Mouse (Mus musculus) C2C12 (cell line): ENCODE measurements at regions not wholly inside any gene's neighbourhood (a gene's known extent, or its start where the extent isn't known, plus 50 kb on each side); places are given as distances from the start of the nearest gene placed in this dataset.

Source experiments
- H3K27me3 ChIP-seq: one replicate; pipeline ENCODE4 v1.6.1; 2011; ENCODE audit not compliant: control insufficient read depth, insufficient read depth, insufficient read length
- H3K36me3 ChIP-seq: one replicate; pipeline ENCODE4 v1.6.1; 2011; ENCODE audit not compliant: control insufficient read depth, insufficient read depth
- H3K4me3 ChIP-seq: one replicate; pipeline ENCODE4 v1.5.1; 2011; ENCODE audit warnings: mild to moderate bottlenecking, control low read depth; ENCODE audit not compliant: poor library complexity, insufficient read depth, severe bottlenecking
- H3K79me2 ChIP-seq: one replicate; pipeline ENCODE4 v1.6.1; 2011; ENCODE audit not compliant: control insufficient read depth, insufficient read depth
- H3K79me3 ChIP-seq: one replicate; pipeline ENCODE4 v1.6.1; 2011; ENCODE audit warnings: low read depth, control low read depth
- H3ac ChIP-seq: one replicate; pipeline ENCODE3; 2011; ENCODE audit warnings: low read depth; ENCODE audit not compliant: control insufficient read depth, insufficient read length
- CEBPB ChIP-seq: IDR thresholded peaks from one replicate; pipeline ENCODE4 v1.6.1; 2011; ENCODE audit warnings: low read depth, mild to moderate bottlenecking, control low read depth, moderate library complexity
- CTCF ChIP-seq: IDR thresholded peaks from one replicate; pipeline ENCODE4 v1.5.1; 2011; ENCODE audit not compliant: control insufficient read depth, insufficient read depth, insufficient read length
- FOSL1 ChIP-seq: IDR thresholded peaks from one replicate; pipeline ENCODE4 v1.8.0; 2011; ENCODE audit warnings: mild to moderate bottlenecking, low read length; ENCODE audit not compliant: poor library complexity, insufficient read depth, severe bottlenecking
- MAX ChIP-seq: IDR thresholded peaks from one replicate; pipeline ENCODE4 v1.6.1; 2011; ENCODE audit warnings: mild to moderate bottlenecking, control low read depth
- MYOD1 ChIP-seq: IDR thresholded peaks from one replicate; pipeline ENCODE4 v1.6.1; 2011; ENCODE audit warnings: low read depth; ENCODE audit not compliant: control insufficient read depth, insufficient read length
- MYOG ChIP-seq: IDR thresholded peaks from one replicate; pipeline ENCODE4 v1.6.1; 2011; ENCODE audit not compliant: control insufficient read depth, insufficient read length; ENCODE audit errors: extremely low read depth
- USF1 ChIP-seq: IDR thresholded peaks from one replicate; pipeline ENCODE4 v1.6.1; 2011; ENCODE audit warnings: low read depth, mild to moderate bottlenecking, control low read depth, moderate library complexity

DNA sequence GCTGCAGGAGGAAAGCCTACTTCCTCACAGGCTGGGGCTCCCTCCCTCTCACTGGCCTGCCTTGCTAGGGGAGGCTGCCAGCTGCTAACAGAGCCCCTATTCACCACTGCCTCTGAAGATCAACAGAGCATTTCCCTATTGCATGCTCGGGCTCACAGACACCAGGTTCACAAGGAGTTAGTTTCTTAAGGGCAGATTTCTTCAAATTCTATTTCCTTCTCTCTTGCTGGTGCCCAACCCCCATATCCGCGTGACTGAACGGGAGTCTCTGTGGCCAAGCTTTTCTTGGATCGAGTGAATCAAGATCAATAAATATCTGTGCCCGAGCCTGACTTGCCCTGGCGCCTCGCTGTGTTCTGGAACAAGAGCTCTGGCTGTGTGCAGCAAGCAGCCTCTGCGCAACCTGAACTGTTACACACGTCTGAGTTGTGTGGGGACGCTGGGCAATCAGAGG lies 98.9 kb upstream of the Gdf10 start:
- Histone ChIP-seq H3K79me2 (no peaks in the 10 kb centered on the region), H3ac (no peak overlapping the region), H3K79me3 (no peaks in the 10 kb centered on the region), H3K27me3 (peaks cover 21% of the 10 kb centered on the region), H3K4me3 (no peak overlapping the region), H3K36me3 (no peaks in the 10 kb centered on the region)
- no peak for TF ChIP-seq CEBPB
- no peak for TF ChIP-seq USF1
- TF ChIP-seq CTCF, result no peak
- no peak for TF ChIP-seq MYOG
- TF ChIP-seq MYOD1, result no peak
- no peak for TF ChIP-seq MAX
- TF ChIP-seq FOSL1, result no peak

DNA sequence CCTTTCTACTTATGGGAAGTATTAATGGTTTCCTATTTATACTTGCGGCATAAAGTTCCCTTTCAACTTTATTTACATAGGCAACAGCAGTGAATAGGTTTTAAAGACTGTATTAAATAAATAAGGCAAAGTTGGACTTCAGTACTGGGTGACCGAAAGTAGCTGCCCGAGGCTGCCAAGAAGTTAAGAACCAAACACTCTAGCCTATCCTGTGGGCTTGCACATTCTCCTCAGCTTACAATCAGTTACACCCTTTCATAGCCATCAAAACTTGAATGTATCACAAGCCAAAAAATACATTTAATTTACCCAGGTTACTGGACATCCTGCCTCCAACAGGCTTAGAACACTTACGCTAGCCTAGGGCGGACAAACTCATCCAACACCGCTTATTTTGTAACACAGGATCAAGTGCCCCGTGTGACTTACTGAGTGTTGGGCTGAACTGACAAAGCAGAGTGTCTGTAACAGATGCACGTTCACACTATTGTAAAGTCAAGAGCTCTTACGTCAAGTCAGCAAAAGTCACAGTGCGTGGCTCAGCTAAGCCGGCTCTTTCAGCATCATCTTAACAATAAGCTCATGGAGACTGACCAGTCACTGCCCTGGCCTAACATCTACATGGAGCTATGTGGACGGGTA lies 97.3 kb upstream of the Gdf10 start:
- Histone ChIP-seq H3K27me3 (peaks cover 21% of the 10 kb centered on the region), H3ac (no peak overlapping the region), H3K79me3 (no peaks in the 10 kb centered on the region), H3K36me3 (no peaks in the 10 kb centered on the region), H3K79me2 (no peaks in the 10 kb centered on the region), H3K4me3 (no peak overlapping the region)
- TF ChIP-seq CTCF (no peak), CEBPB (no peak), MAX (no peak), FOSL1 (no peak), MYOG (no peak), MYOD1 (no peak), USF1 (no peak)

DNA sequence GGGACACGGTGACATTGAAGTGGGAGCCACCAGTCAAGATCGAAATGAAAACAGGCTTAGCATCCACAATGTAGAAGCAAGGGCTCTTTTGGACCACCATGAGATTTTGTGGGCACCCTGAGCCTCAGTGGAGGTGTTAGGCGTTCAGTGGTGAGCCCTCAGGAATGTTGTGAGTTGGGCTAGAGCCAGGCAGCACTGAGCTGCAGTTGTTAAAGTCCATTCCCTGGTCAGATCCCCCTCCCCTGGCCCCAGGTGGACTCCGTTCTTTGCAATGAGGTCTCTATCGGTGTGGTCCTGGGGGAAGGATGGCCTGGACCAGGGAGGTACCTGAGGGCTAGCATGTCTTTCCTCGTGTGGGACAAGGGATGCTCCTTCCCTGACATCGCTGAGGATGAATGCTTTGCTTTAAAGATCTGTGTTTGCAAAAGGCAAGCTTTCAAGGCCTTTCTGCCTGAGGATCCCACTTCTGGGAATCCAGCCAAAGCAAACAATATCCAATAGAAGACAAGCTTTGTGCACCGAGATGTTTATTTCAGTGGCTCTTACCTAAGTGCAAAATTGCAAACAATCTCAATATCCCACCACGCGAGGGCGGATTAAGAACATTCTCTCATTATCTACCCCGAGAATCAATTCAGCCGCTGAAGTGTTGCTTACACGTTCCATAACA lies 90.6 kb upstream of the Gdf10 start:
- no peak for TF ChIP-seq MYOD1
- TF ChIP-seq USF1, result no peak
- TF ChIP-seq MAX, result no peak
- no peak for TF ChIP-seq FOSL1
- TF ChIP-seq CTCF, result no peak
- TF ChIP-seq MYOG, result no peak
- TF ChIP-seq CEBPB, result no peak
- Histone ChIP-seq H3ac (no peak overlapping the region), H3K79me2 (no peaks in the 10 kb centered on the region), H3K79me3 (no peaks in the 10 kb centered on the region), H3K27me3 (peaks cover 10% of the 10 kb centered on the region), H3K36me3 (no peaks in the 10 kb centered on the region), H3K4me3 (no peak overlapping the region)

DNA sequence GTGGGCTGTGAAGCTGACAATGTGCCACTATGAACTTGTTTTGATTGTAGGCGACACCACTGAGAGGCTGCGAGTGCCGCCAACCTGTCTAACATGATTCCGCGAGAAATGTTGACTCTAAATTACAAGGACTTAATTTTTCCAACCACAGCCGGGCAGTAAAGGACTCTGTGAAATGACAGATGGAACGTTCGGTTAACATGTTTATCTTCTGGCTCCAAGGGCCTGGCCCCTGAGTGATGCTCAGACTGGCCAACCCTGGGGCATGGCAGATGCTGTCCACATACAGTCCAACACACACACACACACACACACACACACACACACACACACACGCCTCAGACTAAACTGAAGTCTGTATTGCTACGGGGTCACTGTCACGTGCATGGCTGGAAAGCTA lies 87.0 kb upstream of the Gdf10 start:
- no peak for TF ChIP-seq CTCF
- no peak for TF ChIP-seq MYOD1
- no peak for TF ChIP-seq CEBPB
- no peak for TF ChIP-seq USF1
- Histone ChIP-seq H3K36me3 (no peaks in the 10 kb centered on the region), H3K79me3 (no peaks in the 10 kb centered on the region), H3K79me2 (no peaks in the 10 kb centered on the region), H3K4me3 (no peak overlapping the region), H3K27me3 (peaks cover 10% of the 10 kb centered on the region), H3ac (no peak overlapping the region)

DNA sequence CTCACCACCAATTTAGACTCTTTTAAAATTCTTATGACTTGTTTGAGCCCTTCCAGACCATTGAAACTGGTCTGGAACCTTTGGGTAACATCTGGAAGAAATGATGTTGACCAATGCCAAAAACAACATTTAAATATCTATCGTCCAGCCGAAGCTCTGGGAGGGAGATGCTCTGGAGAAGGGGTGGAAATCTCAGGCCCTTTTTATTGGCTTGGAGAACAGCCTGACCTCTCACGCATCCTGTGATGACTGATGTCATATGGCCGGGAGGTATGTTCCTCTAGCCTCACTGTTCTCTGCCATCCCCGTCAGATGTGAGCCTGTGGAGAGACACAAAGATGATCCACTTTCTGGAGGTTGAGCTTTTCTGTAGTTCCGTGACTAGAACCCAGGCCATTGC lies 81.6 kb upstream of the Gdf10 start:
- no peak overlapping the region for H3K4me3 ChIP-seq
- H3K36me3 ChIP-seq, result no peaks in the 10 kb centered on the region
- no peaks in the 10 kb centered on the region for H3K79me3 ChIP-seq
- H3K79me2 ChIP-seq, result no peaks in the 10 kb centered on the region
- H3K27me3 ChIP-seq, result peaks cover 5% of the 10 kb centered on the region
- TF ChIP-seq CEBPB (no peak), CTCF (no peak), MYOD1 (no peak), MYOG (no peak), FOSL1 (no peak), MAX (no peak)
- no peak overlapping the region for H3ac ChIP-seq

DNA sequence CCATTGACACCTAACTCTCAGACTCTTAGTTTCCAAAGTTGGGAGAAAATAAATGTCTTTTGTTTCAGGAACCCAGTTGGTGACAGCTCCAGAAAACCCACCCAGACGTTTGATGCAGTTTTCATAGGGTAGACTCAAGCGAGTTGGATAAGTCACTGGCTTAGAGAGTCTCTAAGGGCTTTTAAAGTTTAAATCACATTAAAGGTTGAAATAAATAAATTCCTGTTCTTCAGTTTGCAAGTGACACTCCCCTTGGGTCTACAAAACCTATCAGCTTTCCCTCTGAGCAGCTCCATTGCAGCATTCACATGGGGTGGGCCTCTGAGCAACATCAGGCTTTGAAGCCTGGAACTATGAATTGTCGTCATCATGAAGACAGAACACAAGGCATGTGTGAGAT lies 69.9 kb upstream of the Gdf10 start:
- no peak overlapping the region for H3K4me3 ChIP-seq
- H3K36me3 ChIP-seq, result no peaks in the 10 kb centered on the region
- H3K79me3 ChIP-seq, result no peaks in the 10 kb centered on the region
- TF ChIP-seq MAX (no peak), FOSL1 (no peak), MYOD1 (no peak), MYOG (no peak), CTCF (no peak), CEBPB (no peak), USF1 (no peak)
- no peak overlapping the region for H3ac ChIP-seq
- H3K79me2 ChIP-seq, result no peaks in the 10 kb centered on the region
- H3K27me3 ChIP-seq, result peaks cover 7% of the 10 kb centered on the region
